In genomic region chr4:151519011-151519410, GRCm38 (mm10) we compare ENCODE assay signal across 19 mouse cellular contexts.
DNase-seq lines count a peak whose midpoint lies in the region; ATAC-seq lines count a peak whose summit lies in the region.
"Had no signal": no experiment of that assay in that cellular context is flagged by ENCODE, and none has a peak within 500 bp of the region (broad histone marks: within the 10 kb centered on the region; RNA-seq: fewer than 3 reads in every experiment).

No protein-coding gene starts in this region.

- peaks cover 4% of the 10 kb centered on the region; the same call in 1 of the 2 replicates for H3K27me3 ChIP-seq in kidney, embryonic 16.5 days (ENCODE audit: insufficient read depth, low read length)
- H3K27me3 ChIP-seq in kidney, embryonic 15.5 days, result peaks cover 4% of the 10 kb centered on the region; the same call in 1 of the 2 replicates
- H3K27me3 ChIP-seq: embryonic facial prominence, embryonic 12.5 days; hindbrain, embryonic 15.5 days had no signal

- H3K4me3 ChIP-seq in kidney, embryonic 16.5 days (ENCODE audit: low read length), result no peak overlapping the region
- H3K4me3 ChIP-seq in kidney, embryonic 15.5 days (replicated peaks), result no peak overlapping the region
- H3K4me3 ChIP-seq: embryonic facial prominence, embryonic 12.5 days; forebrain, embryonic 12.5 days; heart, adult 2 months; hindbrain, embryonic 15.5 days had no signal

- peak; percentile 21 for DNase-seq in cerebellum, adult 8-10 months
- DNase-seq in cerebellum, postnatal 4 days (ENCODE audit: low spot score in 2 of 2), result no peak
- peak; percentile 49 to 55 for DNase-seq in kidney, postnatal 4 days
- no peak for DNase-seq in kidney, adult 9 months
- DNase-seq in gastrocnemius, adult 8-10 months (ENCODE audit: low spot score in 2 of 2), result no peak
- DNase-seq: adrenal gland, postnatal 10 days; cerebellum, adult 11-12 months; cerebellum, postnatal 10 days; embryo, embryonic 11 days; gastrocnemius, postnatal 14 days; heart, adult 2 months; heart, postnatal 36 days had no signal

- WGBS in kidney, embryonic 16.5 days, result 31% methylated on average over 7 of the region's 7 CpGs
- WGBS in kidney, embryonic 15.5 days, result 25% methylated on average over 7 of the region's 7 CpGs

- H3K27ac ChIP-seq in kidney, embryonic 16.5 days (ENCODE audit: low read length), result no peak overlapping the region
- no peak overlapping the region for H3K27ac ChIP-seq in kidney, embryonic 15.5 days
- H3K27ac ChIP-seq: embryonic facial prominence, embryonic 12.5 days; forebrain, embryonic 12.5 days; heart, adult 2 months had no signal

- peaks cover 3% of the 10 kb centered on the region for H3K9me3 ChIP-seq in kidney, embryonic 16.5 days (ENCODE audit: low read length)
- no peaks in the 10 kb centered on the region for H3K9me3 ChIP-seq in kidney, embryonic 15.5 days (replicated peaks)
- H3K9me3 ChIP-seq: embryonic facial prominence, embryonic 12.5 days; forebrain, embryonic 12.5 days; hindbrain, embryonic 15.5 days had no signal

- H3K9ac ChIP-seq in kidney, embryonic 16.5 days (replicated peaks; ENCODE audit: low read length), result no peak overlapping the region
- H3K9ac ChIP-seq in kidney, embryonic 15.5 days, result no peak overlapping the region
- H3K9ac ChIP-seq: embryonic facial prominence, embryonic 12.5 days; forebrain, embryonic 12.5 days; hindbrain, embryonic 15.5 days had no signal

- peak; percentile 58; the same call in 1 of the 2 replicates for ATAC-seq in kidney, embryonic 16.5 days (ENCODE audit: low FRiP score, low TSS enrichment)
- ATAC-seq in kidney, embryonic 15.5 days (replicated peaks; ENCODE audit: low FRiP score), result no peak; the same call in 1 of the 2 replicates
- ATAC-seq: forebrain, embryonic 16.5 days had no signal

- H3K4me1 ChIP-seq in kidney, embryonic 16.5 days (ENCODE audit: insufficient read depth, low read length), result peaks cover 17% of the 10 kb centered on the region
- peaks cover 37% of the 10 kb centered on the region for H3K4me1 ChIP-seq in kidney, embryonic 15.5 days

- no peak overlapping the region for H3K4me2 ChIP-seq in kidney, embryonic 16.5 days (replicated peaks; ENCODE audit: low read depth, low read length)
- no peak overlapping the region for H3K4me2 ChIP-seq in kidney, embryonic 15.5 days
- H3K4me2 ChIP-seq: embryonic facial prominence, embryonic 12.5 days; forebrain, embryonic 12.5 days; heart, embryonic 11.5 days; hindbrain, embryonic 15.5 days had no signal

- H3K36me3 ChIP-seq in kidney, embryonic 16.5 days (ENCODE audit: insufficient read depth, low read length), result no peaks in the 10 kb centered on the region
- no peaks in the 10 kb centered on the region for H3K36me3 ChIP-seq in kidney, embryonic 15.5 days
- H3K36me3 ChIP-seq: embryonic facial prominence, embryonic 12.5 days; forebrain, embryonic 12.5 days; hindbrain, embryonic 15.5 days had no signal

Comparison
In these comparisons a context has a peak if more than half of its experiments do, and no peak if none do; other contexts are left out.
1. DNase-seq: peak in cerebellum, adult 8-10 months (single experiment) and kidney, postnatal 4 days (2 of 2); none in cerebellum, postnatal 4 days (0 of 2), kidney, adult 9 months (single experiment) and gastrocnemius, adult 8-10 months (0 of 2).